Mouse (Mus musculus): Measurements from ENCODE around the gene Gm21860.
"Not testable (repeated sequence)": the region's sequence is repeated elsewhere in the genome, so short reads cannot be mapped to it uniquely, and the experiment has no call there.

GRCm38 (mm10) chrY:90731593-90731955 is 23.0 kb downstream of the Gm21860 start:
- TF ChIP-seq ZKSCAN1 (IDR thresholded peaks at IDR 0.05; ENCODE audit: borderline replicate concordance, low read depth, low read length); USF1 (IDR thresholded peaks at IDR 0.05; ENCODE audit: low read depth, low read length); CTCF (conservative IDR thresholded peaks at IDR 0.05 in 1 of 2, IDR thresholded peaks at IDR 0.05 in 1 of 2; ENCODE audit: low read depth in 2 of 2, low read length in 2 of 2); POLR2A (IDR thresholded peaks at IDR 0.05; ENCODE audit: low read depth, low read length); EP300 (IDR thresholded peaks at IDR 0.05; ENCODE audit: low read length); MAX (IDR thresholded peaks at IDR 0.05; ENCODE audit: low read length); USF2 (conservative IDR thresholded peaks at IDR 0.05; ENCODE audit: low read depth, low read length); UBTF (IDR thresholded peaks at IDR 0.05; ENCODE audit: low read depth, low read length): not testable (repeated sequence)
